Mouse (Mus musculus): ENCODE data around the gene Mei4.

Gene Mei4

DNA sequence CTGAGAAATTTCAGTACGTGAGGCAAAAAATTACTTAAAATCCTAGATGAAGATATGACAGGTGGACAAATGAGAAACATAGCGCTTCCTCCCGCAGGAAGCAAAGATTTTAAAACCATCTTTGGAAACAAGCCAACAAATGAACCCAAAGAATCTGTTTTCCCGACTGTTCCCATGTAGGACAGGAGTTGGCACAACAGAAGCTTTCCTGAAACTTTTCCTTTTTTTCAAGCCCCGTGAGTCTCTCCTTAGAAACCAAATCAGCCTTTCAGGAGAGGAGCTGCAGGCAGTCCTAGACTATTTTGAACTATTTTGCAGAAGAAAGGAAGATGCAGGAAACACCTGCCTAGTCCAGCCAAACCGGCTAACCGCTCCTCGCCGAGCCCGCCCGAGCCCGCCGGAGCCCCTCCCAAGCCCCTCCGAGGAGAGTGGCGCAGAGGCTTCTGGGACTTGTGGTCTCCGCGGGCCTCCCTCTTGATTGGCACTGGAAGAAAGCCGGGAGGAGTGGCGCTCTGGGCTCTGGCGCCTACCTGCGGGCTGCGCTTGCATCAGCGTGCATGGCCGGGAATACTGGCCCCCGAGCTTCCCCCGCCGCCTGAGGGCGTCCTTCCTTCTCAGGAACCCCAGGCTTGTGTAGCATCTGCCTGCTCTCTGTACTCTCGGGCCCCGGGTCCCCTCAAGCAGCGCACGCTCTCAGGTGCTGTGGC, at the start of gene Mei4:
Gene Mei4 (plus strand): TSS at position 490 of the 707 bp plus-strand sequence.
- peak; percentile 64 to 76 for DNase-seq (ENCODE audit: low spot score in 2 of 2)

DNA sequence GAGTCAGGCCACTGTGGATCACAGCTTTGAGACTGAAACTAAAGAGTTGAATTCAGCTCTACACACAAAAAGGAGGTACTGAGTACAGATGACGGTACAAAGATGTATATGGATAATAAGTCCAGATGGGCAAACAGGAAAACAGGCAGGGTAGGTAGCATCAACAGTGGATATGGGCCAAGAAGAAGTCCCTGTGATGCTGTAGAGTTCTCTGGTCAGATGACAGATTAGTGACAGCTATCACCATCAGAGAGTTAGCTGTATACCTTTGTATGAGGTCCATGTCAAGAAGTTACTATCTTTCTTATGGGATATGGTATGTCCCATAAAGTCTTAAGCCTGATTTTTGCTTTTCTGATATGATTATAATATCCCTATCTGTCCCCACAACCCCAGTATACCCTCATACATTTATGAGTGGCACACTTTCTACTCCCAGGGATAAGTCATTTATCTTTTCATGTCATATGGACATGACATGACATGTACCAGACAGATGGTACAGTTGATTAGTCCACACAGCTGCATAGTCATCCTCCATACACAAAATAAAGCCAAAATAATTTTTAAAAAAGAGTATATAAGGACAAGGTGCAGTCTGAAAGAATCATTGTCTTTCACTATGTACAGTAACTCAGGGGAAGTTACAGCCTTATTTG, 43.6 kb upstream of the Mei4 start:
- DNase-seq (ENCODE audit: low spot score in 2 of 2), result no peak

GRCm38 (mm10) chr9:81827560-81827959, 35.9 kb upstream of the Mei4 start:
- no peak for DNase-seq (ENCODE audit: low spot score in 2 of 2)

GRCm38 (mm10) chr9:81834056-81834455, 29.4 kb upstream of the Mei4 start:
- no peak for DNase-seq (ENCODE audit: low spot score in 2 of 2)

GRCm38 (mm10) chr9:81858861-81859260, 4.6 kb upstream of the Mei4 start:
- DNase-seq (ENCODE audit: low spot score in 2 of 2), result no peak

DNA sequence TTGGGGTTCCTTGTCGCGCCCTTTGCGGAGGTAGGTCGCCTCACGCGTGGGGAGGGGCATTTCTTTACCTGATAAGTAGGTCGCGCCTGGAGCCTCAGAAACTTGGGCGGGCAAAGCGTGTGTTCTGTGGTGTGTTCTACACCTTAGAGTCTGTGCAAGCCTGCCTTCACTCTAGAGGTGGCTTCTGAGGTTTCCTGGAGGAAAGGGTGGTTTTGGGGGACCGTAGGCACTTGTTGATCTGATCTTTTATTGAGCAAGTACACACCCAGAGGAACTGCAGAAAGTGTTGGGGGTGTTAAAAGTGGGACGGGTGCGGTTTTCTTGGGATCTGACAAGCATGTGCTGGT, 391 bp downstream of the Mei4 start:
- no peak for DNase-seq (ENCODE audit: low spot score in 2 of 2)

GRCm38 (mm10) chr9:81866032-81866431, 2.6 kb downstream of the Mei4 start:
- DNase-seq (ENCODE audit: low spot score in 2 of 2), result no peak

DNA sequence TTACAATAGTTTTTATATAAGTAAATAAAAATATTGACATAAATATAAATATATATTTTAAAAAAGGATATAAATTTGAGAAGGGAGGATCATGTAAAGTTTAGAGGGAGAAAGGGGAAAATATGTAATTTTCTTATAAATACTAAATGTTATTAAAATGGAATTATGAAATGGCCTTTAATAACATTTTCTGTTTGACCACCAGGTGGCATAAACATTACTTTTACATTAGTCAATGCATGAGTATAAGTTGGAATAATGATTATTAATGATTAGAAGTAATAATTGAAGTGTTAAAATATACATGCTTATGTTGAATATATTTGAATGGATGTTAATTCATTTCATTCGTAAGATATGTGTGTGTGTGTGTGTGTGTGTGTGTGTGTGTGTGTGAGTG, 58.0 kb downstream of the Mei4 start:
- no peak for DNase-seq (ENCODE audit: low spot score in 2 of 2)

DNA sequence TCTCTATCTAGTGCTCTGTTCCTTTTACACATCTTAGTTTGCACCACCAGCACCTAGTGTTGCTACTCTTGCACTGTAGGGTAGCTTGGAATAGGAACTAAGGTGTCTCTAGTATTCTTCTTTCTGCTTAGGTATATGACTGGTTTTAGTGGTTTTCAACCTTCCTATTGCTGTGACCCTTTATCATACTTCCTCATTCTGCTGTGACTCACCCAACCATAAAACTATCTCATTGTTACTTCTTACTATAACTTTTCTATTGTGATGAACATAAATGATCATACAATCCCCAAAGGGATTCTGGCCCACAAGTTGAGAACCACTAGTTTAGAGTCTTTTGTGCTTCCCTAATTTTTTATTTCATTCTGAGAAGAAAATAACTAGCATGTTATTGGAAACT, 61.3 kb downstream of the Mei4 start:
- DNase-seq (ENCODE audit: low spot score in 2 of 2), result no peak

GRCm38 (mm10) chr9:81940533-81940932, 77.1 kb downstream of the Mei4 start:
- DNase-seq (ENCODE audit: low spot score in 2 of 2), result no peak

- no peak for DNase-seq (ENCODE audit: low spot score in 2 of 2)
These were observed 82.2 kb downstream of the Mei4 start for GRCm38 (mm10) chr9:81945624-81946023.

DNA sequence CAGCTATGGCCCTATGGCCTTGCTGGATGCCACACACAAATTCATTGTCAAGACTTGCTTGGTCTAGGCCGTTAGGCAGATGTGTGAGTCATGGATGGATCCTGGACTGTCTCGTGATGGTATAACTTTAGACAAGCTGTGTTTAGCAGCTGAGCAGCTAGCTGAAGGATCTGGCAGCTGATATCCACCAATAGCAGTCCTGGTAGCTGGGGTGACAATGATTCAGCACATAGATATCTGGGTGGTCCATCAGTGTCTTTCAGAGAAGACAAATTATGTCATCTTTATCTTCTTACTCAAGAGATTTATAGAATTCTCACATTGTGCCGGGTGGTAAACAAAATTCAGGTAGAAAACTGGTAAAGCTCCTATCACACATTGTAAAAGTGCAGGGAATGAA, 93.4 kb downstream of the Mei4 start:
- DNase-seq (ENCODE audit: low spot score in 2 of 2), result no peak

GRCm38 (mm10) chr9:81957842-81958241, 94.4 kb downstream of the Mei4 start:
- DNase-seq (ENCODE audit: low spot score in 2 of 2), result no peak

DNA sequence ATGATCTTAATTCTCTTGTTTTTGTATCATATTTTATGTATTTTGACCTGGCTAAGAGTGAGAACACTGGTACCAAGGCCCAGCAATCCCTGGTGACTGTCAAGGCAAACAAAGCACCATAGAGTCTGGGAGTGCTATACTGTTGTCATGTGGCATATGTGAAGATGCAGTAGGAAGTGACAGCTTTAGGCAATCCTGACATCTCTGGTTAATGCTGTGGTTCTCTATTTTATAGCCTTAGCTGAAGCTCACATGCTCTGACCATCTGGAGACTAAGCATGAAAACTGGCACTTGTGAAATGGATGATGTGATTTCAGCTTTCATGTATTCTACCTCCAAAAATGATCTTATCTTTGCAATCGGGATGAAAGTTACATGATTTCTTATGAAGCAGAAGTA, 103.3 kb downstream of the Mei4 start:
- DNase-seq (ENCODE audit: low spot score in 2 of 2), result no peak

DNA sequence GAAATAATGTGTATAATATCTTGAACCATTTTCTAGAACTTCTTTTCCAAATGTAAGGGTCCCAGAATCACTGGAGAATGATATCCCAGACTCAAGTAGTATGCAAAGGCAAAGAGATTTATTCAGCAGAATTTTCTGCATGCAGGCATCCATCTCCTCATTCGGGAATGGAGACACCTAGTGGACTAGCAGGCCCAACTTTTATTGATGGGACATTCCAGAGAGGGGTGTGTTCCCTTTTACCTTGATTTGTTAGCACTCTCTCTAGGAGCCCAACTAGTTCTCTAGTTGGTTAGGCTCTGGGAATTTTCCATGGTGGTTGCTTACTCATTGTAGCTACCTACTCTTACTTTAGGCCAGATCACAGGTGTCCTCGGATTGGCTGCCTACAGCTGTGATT, 105.5 kb downstream of the Mei4 start:
- DNase-seq (ENCODE audit: low spot score in 2 of 2), result no peak

DNA sequence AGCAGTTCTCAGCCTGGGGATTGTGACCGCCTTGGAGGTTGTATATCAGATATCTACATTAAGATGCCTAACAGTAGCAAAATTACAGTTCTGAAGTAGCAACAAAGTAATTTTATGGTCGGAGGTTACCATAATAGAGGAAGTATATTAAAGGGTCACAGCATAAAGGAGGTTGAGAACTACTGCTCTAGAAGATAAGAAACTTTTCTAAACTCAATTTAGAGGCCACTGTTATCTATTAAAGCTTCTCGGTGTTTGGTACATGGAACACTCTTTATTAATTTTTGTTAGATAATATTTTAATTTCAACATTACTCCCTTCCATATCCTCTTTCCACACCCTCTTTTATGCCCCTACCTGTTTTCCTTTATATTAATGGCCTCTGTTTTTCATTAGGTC, 119.0 kb downstream of the Mei4 start:
- no peak for DNase-seq (ENCODE audit: low spot score in 2 of 2)

DNA sequence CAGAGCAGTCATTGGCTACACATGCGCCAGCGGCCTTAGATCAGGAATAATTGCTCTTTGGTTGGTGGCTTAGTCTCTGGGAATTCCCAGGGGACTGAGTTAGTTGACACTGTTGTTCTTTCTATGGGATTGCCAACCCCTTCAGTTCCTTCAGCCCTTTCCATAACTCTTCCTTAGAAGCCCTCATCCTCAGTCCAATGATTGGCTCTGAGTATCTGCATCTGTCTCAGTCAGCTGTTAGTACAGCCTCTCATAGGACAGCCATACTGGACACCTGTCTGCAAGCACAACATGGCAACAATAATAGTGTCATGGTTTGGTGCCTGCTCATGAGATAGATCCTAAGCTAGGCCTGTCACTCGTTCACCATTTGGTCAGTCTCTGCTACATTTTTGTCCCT, 149.5 kb downstream of the Mei4 start:
- DNase-seq (ENCODE audit: low spot score in 2 of 2), result no peak

DNA sequence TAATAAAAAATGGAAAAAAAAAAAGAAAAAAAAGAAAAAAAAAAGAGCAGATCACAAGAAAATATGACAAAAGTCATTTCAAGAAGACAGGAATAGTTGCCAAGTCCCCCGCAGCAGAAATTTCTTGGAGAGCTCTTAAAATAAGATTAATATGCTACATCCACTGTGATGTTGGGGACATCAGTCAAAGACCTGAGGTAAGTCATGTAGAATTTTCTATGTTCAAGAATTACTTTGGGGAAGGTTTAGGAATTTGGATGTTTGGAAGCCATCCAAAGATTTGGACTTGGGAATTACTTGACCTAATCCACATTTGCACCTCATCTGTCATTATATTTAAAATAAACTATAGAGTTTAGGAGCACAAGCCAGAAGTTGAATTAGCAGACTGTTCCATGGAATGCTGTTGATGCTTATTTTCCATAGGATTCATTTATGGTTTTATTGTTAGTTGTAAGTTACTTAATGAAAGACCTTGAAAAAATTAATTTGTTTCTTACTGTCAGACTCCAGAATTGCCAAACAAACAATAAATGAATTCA, 179.1 kb downstream of the Mei4 start:
- no peak for DNase-seq (ENCODE audit: low spot score in 2 of 2)

GRCm38 (mm10) chr9:82044517-82044916, 181.0 kb downstream of the Mei4 start:
- DNase-seq (ENCODE audit: low spot score in 2 of 2), result no peak

DNA sequence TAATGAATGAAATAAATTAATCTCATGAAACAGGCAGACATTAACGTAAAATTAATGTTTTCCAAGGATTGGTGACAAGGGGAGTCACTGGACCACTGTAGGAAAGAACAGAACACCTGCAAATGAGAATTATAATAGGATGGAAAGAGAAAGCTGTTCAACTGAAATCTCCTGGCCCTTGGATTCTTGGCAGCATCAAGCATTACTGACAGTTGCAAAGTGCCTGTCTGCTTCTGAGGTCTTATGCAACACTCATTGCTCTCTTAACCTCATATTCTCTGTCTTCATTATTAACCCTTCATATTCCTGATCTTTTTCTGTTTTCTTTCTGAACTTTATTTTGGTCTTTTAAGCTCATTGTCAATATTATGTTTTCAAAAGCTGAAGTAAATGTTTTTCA, 210.4 kb downstream of the Mei4 start:
- DNase-seq (ENCODE audit: low spot score in 2 of 2), result no peak

DNA sequence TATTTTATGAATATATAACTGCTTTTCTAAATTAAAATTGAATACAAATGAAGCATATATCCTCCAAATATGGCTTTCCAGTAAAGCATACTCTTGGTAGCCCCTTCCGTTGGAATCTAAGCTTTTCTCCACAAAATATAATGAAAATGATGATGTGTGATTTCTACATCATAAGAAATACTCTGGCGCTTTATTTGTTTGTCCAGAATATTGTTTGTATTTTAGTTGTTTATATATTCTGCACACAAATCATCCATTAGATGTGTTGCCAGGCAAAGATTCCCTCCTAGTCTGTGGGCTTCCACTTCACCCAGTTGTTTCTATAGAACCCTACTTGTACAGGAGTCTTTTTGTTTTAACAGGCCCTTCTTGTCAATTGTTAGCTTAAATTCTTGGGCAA, 211.8 kb downstream of the Mei4 start:
- no peak for DNase-seq (ENCODE audit: low spot score in 2 of 2)

- no peak for DNase-seq (ENCODE audit: low spot score in 2 of 2)
These were observed 232.9 kb downstream of the Mei4 start for GRCm38 (mm10) chr9:82096409-82096808.

DNA sequence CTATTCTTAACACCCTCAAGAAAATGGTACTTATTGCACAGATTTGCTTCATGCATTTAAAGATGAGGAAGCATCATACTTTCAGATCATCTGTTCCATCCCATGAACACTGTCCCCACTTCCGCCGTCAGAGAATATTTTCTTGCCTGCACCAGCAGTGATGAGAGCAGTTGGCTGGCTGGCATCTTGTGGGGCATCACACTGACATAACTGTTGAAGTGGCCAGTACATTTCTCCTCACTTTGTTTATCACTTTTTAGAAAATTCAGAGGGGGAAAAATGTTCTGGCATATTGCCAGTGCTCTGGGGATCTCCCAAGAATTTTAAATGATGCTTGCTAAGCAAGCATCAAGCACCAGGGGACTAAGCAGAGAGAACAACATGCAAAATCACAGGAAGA, 251.4 kb downstream of the Mei4 start:
- peak in 1 of 2 experiments; percentile 10 for DNase-seq (ENCODE audit: low spot score in 2 of 2)

Data from cerebellum, postnatal 4 days (tissue).